Mouse (Mus musculus): ENCODE data around the gene 1700102P08Rik. TPM values are rescaled to one million over a fixed set of nuclear protein-coding genes. Genes with fewer than 3 reads are reported as not detected.

1700102P08Rik gene
- polyA plus RNA-seq, 1 experiment: 0.66 TPM

- TF ChIP-seq POLR2A (IDR thresholded peaks at IDR 0.05; ENCODE audit: borderline replicate concordance, extremely low read depth, low read depth, low read length) (no peak), CTCF (IDR thresholded peaks at IDR 0.05; ENCODE audit: insufficient read depth, low read length) (no peak)
- WGBS: 88% methylated on average over 6 of the region's 6 CpGs
Observed at GRCm38 (mm10) chr9:108454429-108454828, 61.8 kb downstream of the 1700102P08Rik start.

DNA sequence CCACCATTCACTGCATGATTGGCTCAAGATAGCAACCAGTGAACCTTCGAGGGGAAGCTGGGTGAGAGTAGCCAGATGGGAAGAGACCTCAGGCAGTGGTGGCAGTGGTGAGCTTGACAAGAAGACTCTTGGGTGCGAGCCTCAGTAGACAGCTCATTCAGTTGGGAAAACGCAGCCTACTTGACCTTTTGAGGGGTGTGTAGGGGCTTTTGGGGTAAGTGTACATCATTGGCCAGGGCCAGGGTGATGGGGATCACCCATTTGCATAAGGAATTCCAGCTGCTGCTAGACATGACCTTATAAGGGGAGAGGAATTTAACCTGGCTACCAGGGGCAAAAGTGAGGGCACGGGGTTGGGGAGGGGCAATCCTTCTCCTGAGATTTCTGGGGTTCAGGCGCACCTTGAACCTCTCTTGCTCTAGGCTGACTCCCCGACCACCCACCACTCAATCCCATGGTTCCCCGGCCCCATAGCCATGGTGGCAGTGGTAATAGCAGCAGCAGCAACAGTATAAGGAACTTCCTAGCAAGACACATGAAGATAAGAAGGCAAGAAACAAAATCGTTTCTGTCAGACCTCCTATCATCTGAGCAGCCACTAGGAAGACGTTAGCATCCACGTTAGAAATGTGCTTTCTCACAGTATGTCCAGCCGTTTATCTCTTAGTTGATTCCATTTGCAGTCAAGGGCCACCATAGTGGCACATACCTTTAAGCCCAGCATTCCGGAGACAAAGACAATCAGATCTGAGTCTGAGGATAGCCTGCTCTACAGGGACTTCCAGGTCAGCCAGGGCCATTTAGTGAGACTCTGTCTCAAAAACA, 63.4 kb downstream of the 1700102P08Rik start:
- no peak for TF ChIP-seq POLR2A (IDR thresholded peaks at IDR 0.05; ENCODE audit: borderline replicate concordance, extremely low read depth, low read depth, low read length)
- TF ChIP-seq CTCF (IDR thresholded peaks at IDR 0.05; ENCODE audit: insufficient read depth, low read length): no peak
- 66% methylated on average over 12 of the region's 12 CpGs for WGBS
- no peak for DNase-seq
- Histone ChIP-seq H3K4me1 (ENCODE audit: control insufficient read depth, insufficient read depth, low read length) (no peaks in the 10 kb centered on the region), H3K4me3 (replicated peaks; ENCODE audit: extremely low read depth, low read depth, low read length) (no peak overlapping the region)

More at GRCm38 (mm10) chr9:108454429-108454828, 61.8 kb downstream of the 1700102P08Rik start:
- Histone ChIP-seq H3K4me1 (ENCODE audit: control insufficient read depth, insufficient read depth, low read length) (no peaks in the 10 kb centered on the region), H3K4me3 (replicated peaks; ENCODE audit: extremely low read depth, low read depth, low read length) (no peak overlapping the region)
- no peak for DNase-seq

GRCm38 (mm10) chr9:108456953-108457352, 64.3 kb downstream of the 1700102P08Rik start:
- H3K4me1 ChIP-seq (ENCODE audit: control insufficient read depth, insufficient read depth, low read length): peaks cover 6% of the 10 kb centered on the region; the same call in 1 of the 2 replicates
- DNase-seq: no peak
- TF ChIP-seq CTCF (IDR thresholded peaks at IDR 0.05; ENCODE audit: insufficient read depth, low read length) (no peak), POLR2A (IDR thresholded peaks at IDR 0.05; ENCODE audit: borderline replicate concordance, extremely low read depth, low read depth, low read length) (no peak)
- WGBS: 88% methylated on average over 10 of the region's 10 CpGs
- no peak overlapping the region for H3K4me3 ChIP-seq (replicated peaks; ENCODE audit: extremely low read depth, low read depth, low read length)

- TF ChIP-seq CTCF (IDR thresholded peaks at IDR 0.05; ENCODE audit: insufficient read depth, low read length): no peak
- no peak for TF ChIP-seq POLR2A (IDR thresholded peaks at IDR 0.05; ENCODE audit: borderline replicate concordance, extremely low read depth, low read depth, low read length)
- WGBS: 46% methylated on average over 1 of the region's 1 CpGs
- H3K4me3 ChIP-seq (replicated peaks; ENCODE audit: extremely low read depth, low read depth, low read length): no peak overlapping the region
- peaks cover 14% of the 10 kb centered on the region for H3K4me1 ChIP-seq (ENCODE audit: control insufficient read depth, insufficient read depth, low read length)
- no peak for DNase-seq
Observed at GRCm38 (mm10) chr9:108459939-108460318, 67.3 kb downstream of the 1700102P08Rik start.

Other genes with a start within 250 kb of the 1700102P08Rik start
- gene Bsn, start 202.4 kb upstream of the 1700102P08Rik start, polyA plus RNA-seq (2012; rRNA removed): 0.74 and 0.95 TPM in 2 replicates
- 125 and 170 TPM in 2 replicates for gene Dag1, start 128.8 kb upstream of the 1700102P08Rik start, polyA plus RNA-seq (2012; rRNA removed)
- 15.1 and 21.4 TPM in 2 replicates for gene Nicn1, start 102.4 kb upstream of the 1700102P08Rik start, polyA plus RNA-seq (2012; rRNA removed)
- gene Amt, start 96.0 kb upstream of the 1700102P08Rik start, polyA plus RNA-seq (2012; rRNA removed): 7.0 and 13.3 TPM in 2 replicates
- gene Rhoa, start 86.7 kb upstream of the 1700102P08Rik start, polyA plus RNA-seq (2012; rRNA removed): 167 and 313 TPM in 2 replicates
- 64.1 and 75.8 TPM in 2 replicates for gene Tcta, start 86.6 kb upstream of the 1700102P08Rik start, polyA plus RNA-seq (2012; rRNA removed)
- gene Gpx1, start 53.9 kb upstream of the 1700102P08Rik start, polyA plus RNA-seq (2012; rRNA removed): 1,012 and 1,202 TPM in 2 replicates
- gene Usp4, start 45.0 kb upstream of the 1700102P08Rik start, polyA plus RNA-seq (2012; rRNA removed): 59.4 and 75.6 TPM in 2 replicates
- gene Ccdc36, start 35.7 kb downstream of the 1700102P08Rik start, polyA plus RNA-seq (2012; rRNA removed): not detected in 2 replicates
- gene BC048562, start 43.7 kb downstream of the 1700102P08Rik start, polyA plus RNA-seq (2012; rRNA removed): not detected in 2 replicates
- 26.8 and 27.2 TPM in 2 replicates for gene Ccdc71, start 67.7 kb downstream of the 1700102P08Rik start, polyA plus RNA-seq (2012; rRNA removed)
- gene Klhdc8b, start 68.8 kb downstream of the 1700102P08Rik start, polyA plus RNA-seq (2012; rRNA removed): 108 and 109 TPM in 2 replicates
- gene Lamb2, start 86.9 kb downstream of the 1700102P08Rik start, polyA plus RNA-seq (2012; rRNA removed): 189 and 231 TPM in 2 replicates
- 134 and 161 TPM in 2 replicates for gene Usp19, start 97.8 kb downstream of the 1700102P08Rik start, polyA plus RNA-seq (2012; rRNA removed)
- gene Qars, start 114.9 kb downstream of the 1700102P08Rik start, polyA plus RNA-seq (2012; rRNA removed): 140 and 204 TPM in 2 replicates
- 64.4 and 76.6 TPM in 2 replicates for gene Qrich1, start 124.0 kb downstream of the 1700102P08Rik start, polyA plus RNA-seq (2012; rRNA removed)
- gene Impdh2, start 167.5 kb downstream of the 1700102P08Rik start, polyA plus RNA-seq (2012; rRNA removed): 63.3 and 66.6 TPM in 2 replicates
- gene Ndufaf3, start 174.6 kb downstream of the 1700102P08Rik start, polyA plus RNA-seq (2012; rRNA removed): 45.5 and 46.3 TPM in 2 replicates
- 183 and 199 TPM in 2 replicates for gene Dalrd3, start 177.1 kb downstream of the 1700102P08Rik start, polyA plus RNA-seq (2012; rRNA removed)
- gene Wdr6, start 185.9 kb downstream of the 1700102P08Rik start, polyA plus RNA-seq (2012; rRNA removed): 58.7 and 67.6 TPM in 2 replicates
- gene P4htm, start 204.9 kb downstream of the 1700102P08Rik start, polyA plus RNA-seq (2012; rRNA removed): 19.6 and 22.4 TPM in 2 replicates

Data from lung, adult 2 months (tissue).